ENCODE assay signal across 8 mouse cellular contexts in the genomic region with DNA sequence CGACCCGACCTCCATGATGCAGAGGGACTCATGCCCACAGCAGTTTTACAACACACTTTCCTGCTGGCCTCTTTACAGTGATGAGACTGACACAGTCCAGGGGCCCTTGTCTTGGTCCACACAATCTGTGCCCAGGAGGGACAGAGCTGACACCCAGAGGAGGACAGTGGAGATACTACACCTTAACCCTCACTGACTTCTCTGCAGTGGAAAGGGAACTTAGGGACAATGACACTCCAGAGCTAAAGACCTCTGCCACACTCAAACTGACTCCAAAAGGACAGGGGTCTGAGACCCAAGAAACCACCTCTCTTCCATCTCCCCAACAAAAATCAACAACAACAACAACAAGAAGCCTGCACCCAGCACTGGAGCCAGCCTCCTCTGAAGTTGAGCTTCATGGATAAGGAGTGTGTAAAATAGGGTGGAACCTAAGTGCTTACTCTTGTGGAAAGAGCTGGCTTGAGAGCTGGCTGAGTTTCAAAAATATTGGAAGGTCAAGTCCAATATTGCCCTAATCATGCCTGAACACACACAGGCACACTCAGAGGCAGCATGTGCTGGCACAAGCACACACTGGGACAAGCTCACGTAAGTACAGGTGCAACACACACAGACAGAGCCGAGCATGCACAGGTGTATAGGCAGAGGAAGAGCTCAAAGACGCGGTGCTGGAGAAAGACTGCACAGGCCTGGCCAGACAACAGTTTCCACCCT. TPM values are rescaled to one million over a fixed set of nuclear protein-coding genes. Genes with fewer than 3 reads are reported as not detected.
A peak's percentile ranks its signal among the peaks of the same experiment; 100 is the strongest.
DNase-seq lines count a peak whose midpoint lies in the region; ATAC-seq and TF ChIP-seq lines count a peak whose summit lies in the region.

No protein-coding gene starts in this region.

- H3K9ac ChIP-seq in limb, embryonic 11.5 days (ENCODE audit: low read length) = no peak overlapping the region
- H3K9ac ChIP-seq in stomach, postnatal 0 days (ENCODE audit: low read length) = no peak overlapping the region

- ATAC-seq in limb, embryonic 11.5 days (ENCODE audit: insufficient number of reproducible peaks, low FRiP score, low TSS enrichment, low read depth) = no peak
- no peak for ATAC-seq in stomach, postnatal 0 days (ENCODE audit: low FRiP score, low TSS enrichment)
- no peak for ATAC-seq in megakaryocyte progenitor cell, adult 5-6 weeks (replicated peaks; ENCODE audit: poor library complexity)

- H3K36me3 ChIP-seq in limb, embryonic 11.5 days (ENCODE audit: control insufficient read depth, insufficient read depth, low read length) = no peaks in the 10 kb centered on the region; the same call in 1 of the 2 replicates
- H3K36me3 ChIP-seq in stomach, postnatal 0 days (ENCODE audit: control insufficient read depth, insufficient read depth, low read length) = no peaks in the 10 kb centered on the region

- peaks cover 54% of the 10 kb centered on the region for H3K4me1 ChIP-seq in limb, embryonic 11.5 days (ENCODE audit: control insufficient read depth, insufficient read depth, low read length)
- peaks cover 23% of the 10 kb centered on the region for H3K4me1 ChIP-seq in stomach, postnatal 0 days (replicated peaks; ENCODE audit: control insufficient read depth, insufficient read depth)

- intact Hi-C loops in left cerebral cortex, postnatal 4 days (cut with DNase I) = no loop called here

- no peaks in the 10 kb centered on the region for H3K27me3 ChIP-seq in limb, embryonic 11.5 days (ENCODE audit: control insufficient read depth, insufficient read depth, low read length)
- no peaks in the 10 kb centered on the region for H3K27me3 ChIP-seq in stomach, postnatal 0 days (ENCODE audit: control insufficient read depth, insufficient read depth, low read length)

- TF ChIP-seq CTCF in stomach, postnatal 0 days (IDR thresholded peaks at IDR 0.05; ENCODE audit: low read depth) = no peak

- no peak for TF ChIP-seq EP300 in stomach, postnatal 0 days (optimal IDR thresholded peaks at IDR 0.05)

- H3K27ac ChIP-seq in limb, embryonic 11.5 days (replicated peaks; ENCODE audit: low read depth, low read length) = 0 out of 2 replicates have a peak overlapping the region, but pooled peaks have one; percentile 9
- H3K27ac ChIP-seq in stomach, postnatal 0 days (replicated peaks) = peak overlapping the region; percentile 97

- H3K4me2 ChIP-seq in limb, embryonic 11.5 days (ENCODE audit: low read depth, severe bottlenecking) = peak overlapping the region; percentile 28; the same call in 1 of the 2 replicates
- peak overlapping the region; percentile 21; the same call in 1 of the 2 replicates for H3K4me2 ChIP-seq in stomach, postnatal 0 days (replicated peaks; ENCODE audit: low read depth)

- H3K9me3 ChIP-seq in limb, embryonic 11.5 days (ENCODE audit: control insufficient read depth, low read length) = no peaks in the 10 kb centered on the region
- no peaks in the 10 kb centered on the region for H3K9me3 ChIP-seq in stomach, postnatal 0 days (ENCODE audit: control insufficient read depth, low read length)

- H3K4me3 ChIP-seq in limb, embryonic 11.5 days (ENCODE audit: low read depth, low read length) = no peak overlapping the region
- H3K4me3 ChIP-seq in stomach, postnatal 0 days (ENCODE audit: low read depth, low read length) = no peak overlapping the region

- WGBS in limb, embryonic 11.5 days = 50% methylated on average over 6 of the region's 6 CpGs
- WGBS in stomach, postnatal 0 days = 32% methylated on average over 6 of the region's 6 CpGs

- peak; percentile 51 for DNase-seq in cerebellum, adult 9-10 months
- no peak for DNase-seq in cerebellum, postnatal 10 days
- peak; percentile 36 for DNase-seq in testis, postnatal 10 days (ENCODE audit: low spot score)
- no peak for DNase-seq in testis, postnatal 14 days (ENCODE audit: low spot score)
- no peak for DNase-seq in limb, embryonic 11.5 days (ENCODE audit: low spot score)
- peak; percentile 38 for DNase-seq in stomach, postnatal 0 days (ENCODE audit: low spot score)
- DNase-seq in left cerebral cortex, postnatal 4 days = no peak

RNA-seq across cellular contexts. Expression of gene Bcar1, which starts 9.2 kb away (rescaled TPM):
- polyA plus RNA-seq in limb, embryonic 11.5 days (2014; fragmentation: Nextera tagmentation; extraction: Ambion mirVana) = 40.4 and 47.9 TPM in 2 replicates
- 22.6 and 27.4 TPM in 2 replicates for polyA plus RNA-seq in stomach, postnatal 0 days (2015; fragmentation: Nextera tagmentation; extraction: Ambion mirVana)
- total RNA-seq in megakaryocyte progenitor cell, adult 5-6 weeks (2015) = 0.15 TPM in 1 of 2 replicates, not detected in the other
- not detected in 2 replicates for total RNA-seq in megakaryocyte progenitor cell, adult 5-6 weeks (2017)
- total RNA-seq in left cerebral cortex, postnatal 4 days (2021) = 10 to 100 TPM; 58.2 to 59.7 TPM

RNA-seq across cellular contexts. Expression of gene Ctrb1, which starts 43.6 kb away (rescaled TPM):
- polyA plus RNA-seq in limb, embryonic 11.5 days (2014; fragmentation: Nextera tagmentation; extraction: Ambion mirVana) = not detected in 2 replicates
- 20.2 and 24.1 TPM in 2 replicates for polyA plus RNA-seq in stomach, postnatal 0 days (2015; fragmentation: Nextera tagmentation; extraction: Ambion mirVana)
- total RNA-seq in megakaryocyte progenitor cell, adult 5-6 weeks (2015) = not detected in 2 replicates
- not detected in 2 replicates for total RNA-seq in megakaryocyte progenitor cell, adult 5-6 weeks (2017)
- total RNA-seq in left cerebral cortex, postnatal 4 days (2021) = not detected

Comparison
In these comparisons a context has a peak if more than half of its experiments do, and no peak if none do; other contexts are left out.
1. DNase-seq: peak in cerebellum, adult 9-10 months (single experiment), testis, postnatal 10 days (single experiment) and stomach, postnatal 0 days (single experiment); none in cerebellum, postnatal 10 days (0 of 2), testis, postnatal 14 days (single experiment), limb, embryonic 11.5 days (single experiment) and left cerebral cortex, postnatal 4 days (single experiment).
2. RNA of gene Bcar1, which starts 9.2 kb away (total RNA-seq): 58.2 to 59.7 TPM in left cerebral cortex, postnatal 4 days; 0.15 TPM in megakaryocyte progenitor cell, adult 5-6 weeks; every median in the first group is over 10 times any median in the second.